Mouse (Mus musculus): ENCODE results near the gene Pidd1. TPM values are rescaled to one million over a fixed set of nuclear protein-coding genes. Genes with fewer than 3 reads are reported as not detected.

Pidd1 gene
- total and polyA plus RNA-seq, 3 experiments = 5.8 to 24.9 (median 7.8) TPM

DNA sequence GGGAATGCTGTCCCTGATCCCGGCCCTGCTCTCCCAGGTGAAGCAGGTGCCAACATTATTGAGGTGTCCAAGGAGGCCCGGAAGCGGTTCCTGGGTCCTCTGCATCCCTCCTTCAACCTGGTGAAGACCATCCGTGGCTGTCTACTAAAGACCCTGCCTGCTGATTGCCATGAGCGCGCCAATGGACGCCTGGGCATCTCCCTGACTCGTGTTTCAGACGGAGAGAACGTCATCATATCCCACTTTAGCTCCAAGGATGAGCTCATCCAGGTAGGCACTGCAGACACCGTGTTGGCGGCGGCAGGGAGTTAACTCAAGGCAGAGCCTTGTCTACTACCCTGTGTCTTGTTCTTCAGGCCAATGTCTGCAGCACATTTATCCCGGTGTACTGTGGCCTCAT is 13.4 kb upstream of the Pidd1 start:
- H3K4me3 ChIP-seq (replicated peaks in 1 of 3; ENCODE audit: low read depth in 2 of 3, low read length in 2 of 3, poor library complexity in 1 of 3) = no peak overlapping the region
- no peaks in the 10 kb centered on the region for H3K27me3 ChIP-seq (replicated peaks)
- TF ChIP-seq JUN (IDR thresholded peaks at IDR 0.05; ENCODE audit: insufficient read depth, low read depth, low read length) = no peak
- TF ChIP-seq USF2 (conservative IDR thresholded peaks at IDR 0.05; ENCODE audit: low read depth, low read length) = no peak
- TF ChIP-seq TCF12 (IDR thresholded peaks at IDR 0.05; ENCODE audit: low read depth, low read length) = no peak
- no peak for TF ChIP-seq CHD2 (IDR thresholded peaks at IDR 0.05; ENCODE audit: low read length)
- no peak for TF ChIP-seq JUND (conservative IDR thresholded peaks at IDR 0.05; ENCODE audit: low read depth, low read length)
- no peak for TF ChIP-seq SMC3 (IDR thresholded peaks at IDR 0.05; ENCODE audit: low read depth, low read length)
- no peak for TF ChIP-seq MAZ (IDR thresholded peaks at IDR 0.05; ENCODE audit: low read depth, low read length)
- TF ChIP-seq TBP (conservative IDR thresholded peaks at IDR 0.05; ENCODE audit: low read depth, low read length) = no peak
- TF ChIP-seq MXI1 (IDR thresholded peaks at IDR 0.05; ENCODE audit: low read depth, low read length) = no peak
- TF ChIP-seq CTCF (conservative IDR thresholded peaks at IDR 0.05 in 1 of 2, IDR thresholded peaks at IDR 0.05 in 1 of 2; ENCODE audit: low read depth in 2 of 2, low read length in 2 of 2) = no peak
- no peak for DNase-seq (ENCODE audit: extremely low read depth)
- H3K36me3 ChIP-seq (replicated peaks in 1 of 2; ENCODE audit: control insufficient read depth in 1 of 2, insufficient read depth in 1 of 2, low read length in 1 of 2) = peaks cover 23 to 44% of the 10 kb centered on the region in 2 experiments
- H3K27ac ChIP-seq (ENCODE audit: insufficient read depth, low read depth) = no peak overlapping the region
- in situ Hi-C loops (cut with MboI; ENCODE audit: low pct_ligation_motif_present, low pct_unique_long_range_greater_than_20kb, low sequenced_read_pairs) (no loop called here), dilution Hi-C loops (cut with MboI; ENCODE audit: extremely low pct_ligation_motif_present, extremely low pct_unique_long_range_greater_than_20kb, low sequenced_read_pairs) (no loop called here)
- no peaks in the 10 kb centered on the region for H3K79me2 ChIP-seq (replicated peaks; ENCODE audit: control insufficient read depth, extremely low read depth, insufficient read depth, poor library complexity, severe bottlenecking)
- no peak overlapping the region for H3K4me2 ChIP-seq (ENCODE audit: insufficient read depth, low read depth, poor library complexity, severe bottlenecking)
- no peaks in the 10 kb centered on the region for H3K9me3 ChIP-seq (replicated peaks; ENCODE audit: low read length)
- no peak overlapping the region for H3K9ac ChIP-seq (ENCODE audit: insufficient read depth, low read depth)
- H3K4me1 ChIP-seq (ENCODE audit: control insufficient read depth in 1 of 2, insufficient read depth in 2 of 2) = peaks cover 11 to 26% of the 10 kb centered on the region in 2 experiments

DNA sequence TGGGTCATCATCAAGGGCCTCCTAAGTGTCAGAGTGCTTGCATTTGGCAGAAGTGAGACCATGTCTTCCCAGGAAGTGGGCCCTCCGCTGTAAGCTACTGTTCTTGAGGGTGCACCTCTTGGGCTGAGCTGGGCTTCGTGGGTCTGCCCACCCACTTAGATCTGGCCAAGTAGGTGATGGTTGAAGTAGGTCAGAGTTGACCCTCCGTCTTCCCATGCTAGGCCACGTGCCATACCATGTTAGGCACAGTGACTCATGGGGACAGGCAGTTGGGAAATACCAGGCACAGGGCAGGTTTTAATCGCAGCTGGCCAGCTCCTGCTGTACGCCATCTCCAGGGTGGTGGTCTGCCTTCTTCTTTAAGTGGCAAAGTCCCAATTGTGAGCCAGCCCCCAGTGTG is 12.9 kb upstream of the Pidd1 start:
- Histone ChIP-seq H3K36me3 (replicated peaks in 1 of 2; ENCODE audit: control insufficient read depth in 1 of 2, insufficient read depth in 1 of 2, low read length in 1 of 2) (peaks cover 28 to 49% of the 10 kb centered on the region in 2 experiments), H3K27ac (ENCODE audit: insufficient read depth, low read depth) (no peak overlapping the region), H3K4me2 (ENCODE audit: insufficient read depth, low read depth, poor library complexity, severe bottlenecking) (no peak overlapping the region), H3K4me1 (ENCODE audit: control insufficient read depth in 1 of 2, insufficient read depth in 2 of 2) (peaks cover 11 to 26% of the 10 kb centered on the region in 2 experiments), H3K9me3 (replicated peaks; ENCODE audit: low read length) (no peaks in the 10 kb centered on the region), H3K4me3 (replicated peaks in 1 of 3; ENCODE audit: low read depth in 2 of 3, low read length in 2 of 3, poor library complexity in 1 of 3) (no peak overlapping the region), H3K79me2 (replicated peaks; ENCODE audit: control insufficient read depth, extremely low read depth, insufficient read depth, poor library complexity, severe bottlenecking) (no peaks in the 10 kb centered on the region), H3K27me3 (replicated peaks) (no peaks in the 10 kb centered on the region), H3K9ac (ENCODE audit: insufficient read depth, low read depth) (no peak overlapping the region)
- no peak for DNase-seq (ENCODE audit: extremely low read depth)
- no peak for TF ChIP-seq MXI1 (IDR thresholded peaks at IDR 0.05; ENCODE audit: low read depth, low read length)
- no peak for TF ChIP-seq KAT2A (IDR thresholded peaks at IDR 0.05; ENCODE audit: insufficient replicate concordance, low read length)
- TF ChIP-seq SMC3 (IDR thresholded peaks at IDR 0.05; ENCODE audit: low read depth, low read length) = no peak
- TF ChIP-seq HCFC1 (IDR thresholded peaks at IDR 0.05; ENCODE audit: low read depth, low read length) = no peak
- TF ChIP-seq ELF1 (IDR thresholded peaks at IDR 0.05; ENCODE audit: low read depth, low read length) = no peak
- TF ChIP-seq E2F4 (IDR thresholded peaks at IDR 0.05; ENCODE audit: insufficient replicate concordance, low read depth, low read length) = no peak
- dilution Hi-C loops (cut with MboI; ENCODE audit: extremely low pct_ligation_motif_present, extremely low pct_unique_long_range_greater_than_20kb, low sequenced_read_pairs) (no loop called here), in situ Hi-C loops (cut with MboI; ENCODE audit: low pct_ligation_motif_present, low pct_unique_long_range_greater_than_20kb, low sequenced_read_pairs) (no loop called here)

Data from CH12.LX (cell line).